Mouse (Mus musculus) liver, adult 2 months (tissue): ENCODE results near the gene Mpdu1. TPM values are rescaled to one million over a fixed set of nuclear protein-coding genes. Genes with fewer than 3 reads are reported as not detected.

ENCODE experiments used
- DNase-seq: peaks from one replicate; pipeline ENCODE4 v3.0.0-alpha.2; 2011; ENCODE audit warnings: low read depth, low spot score; ENCODE audit errors: extremely low read depth
- H3K27ac ChIP-seq: fragments of 200-500 bp; replicated peaks from 2 replicates; pipeline ENCODE4 v1.5.1; 2012; ENCODE audit warnings: low read depth, mild to moderate bottlenecking, control low read depth, inconsistent platforms, low read length; ENCODE audit not compliant: insufficient read depth
- H3K27me3 ChIP-seq: fragments of 200-500 bp; 2 replicates; pipeline ENCODE4 v1.6.1; 2012; ENCODE audit warnings: mild to moderate bottlenecking, moderate library complexity, low read length, inconsistent platforms; ENCODE audit not compliant: control insufficient read depth, insufficient read depth
- H3K36me3 ChIP-seq: fragments of 200-500 bp; 2 replicates; pipeline ENCODE4 v1.6.1; 2012; ENCODE audit warnings: low read length, inconsistent platforms; ENCODE audit not compliant: control insufficient read depth, insufficient read depth
- H3K4me1 ChIP-seq: fragments of 200-500 bp; 2 replicates; pipeline ENCODE4 v1.6.1; 2011; ENCODE audit warnings: low read length; ENCODE audit not compliant: control insufficient read depth, insufficient read depth
- H3K4me3 ChIP-seq: fragments of 200-500 bp; 2 replicates; pipeline ENCODE4 v1.5.1; 2011; ENCODE audit warnings: low read depth, mild to moderate bottlenecking, control low read depth, low read length, moderate library complexity; ENCODE audit not compliant: insufficient read depth
- H3K79me2 ChIP-seq: fragments of 200-500 bp; 2 replicates; pipeline ENCODE4 v1.6.1; 2012; ENCODE audit warnings: inconsistent platforms, mild to moderate bottlenecking, low read length, moderate library complexity; ENCODE audit not compliant: control insufficient read depth, insufficient read depth
- H3K9ac ChIP-seq: fragments of 200-500 bp; 2 replicates; pipeline ENCODE4 v1.6.1; 2012; ENCODE audit warnings: low read depth, mild to moderate bottlenecking, control low read depth, inconsistent platforms, low read length
- CTCF ChIP-seq: fragments of 200-500 bp; IDR thresholded peaks from 2 replicates; pipeline ENCODE4 v1.5.1; 2011; ENCODE audit warnings: low read depth, low read length, control low read depth
- POLR2A ChIP-seq: fragments of 200-500 bp; IDR thresholded peaks from 2 replicates; pipeline ENCODE4 v1.6.1; 2011; ENCODE audit warnings: low read length, control low read depth; ENCODE audit not compliant: insufficient read depth; ENCODE audit errors: extremely low read depth
- WGBS: fragments of 180-500 bp; shearing (Covaris S2); methylation state at CpG from one replicate; pipeline ENCODE4 v1.1.7; 2018; 5-methylcytosine and 5-hydroxymethylcytosine counted together
- polyA plus RNA-seq: library from polyadenylated mRNA; depleted of rRNA; stranded (reverse); fragments of >200 nt; gene quantifications from 2 replicates; pipeline ENCODE4 v1.2.3, GENCODE M21; 2012
- total RNA-seq: library from RNA; depleted of rRNA; stranded (reverse); fragments of >200 nt; gene quantifications from 2 replicates; pipeline ENCODE4 v1.2.3, GENCODE M21; 2014

Mpdu1 gene
- total and polyA plus RNA-seq, 2 experiments: 49.9 to 115 TPM

GRCm38 (mm10) chr11:69681314-69682208 lies 19.1 kb upstream of the Mpdu1 start, which contains the start of gene Senp3:
Gene Senp3 (minus strand): TSS chr11:69682084.
- Histone ChIP-seq H3K4me3 (peak within 1 kb of the TSS; percentile 78), H3K79me2 (peaks cover 11% of the 10 kb centered on the region; the same call in 1 of the 2 replicates), H3K27me3 (no peaks in the 10 kb centered on the region), H3K4me1 (peaks cover 11% of the 10 kb centered on the region), H3K27ac (peak within 1 kb of the TSS; percentile 94), H3K9ac (peak within 1 kb of the TSS; percentile 84), H3K36me3 (peaks cover 15% of the 10 kb centered on the region)
- WGBS: under 1% methylated on average over 78 of the region's 80 CpGs
- DNase-seq: peak; percentile 85
- TF ChIP-seq CTCF: no peak
- TF ChIP-seq POLR2A: peak; percentile 86

GRCm38 (mm10) chr11:69680136-69680855 lies 17.9 kb upstream of the Mpdu1 start:
- H3K79me2 ChIP-seq: peaks cover 14% of the 10 kb centered on the region; the same call in 1 of the 2 replicates
- no peaks in the 10 kb centered on the region for H3K27me3 ChIP-seq
- TF ChIP-seq CTCF (no peak), POLR2A (no peak)
- 85% methylated on average over 30 of the region's 30 CpGs for WGBS
- no peak overlapping the region for H3K27ac ChIP-seq
- H3K9ac ChIP-seq: no peak overlapping the region
- peaks cover 24% of the 10 kb centered on the region for H3K36me3 ChIP-seq
- no peak for DNase-seq
- H3K4me3 ChIP-seq: no peak overlapping the region
- peaks cover 5% of the 10 kb centered on the region for H3K4me1 ChIP-seq

GRCm38 (mm10) chr11:69679144-69679543 lies 16.7 kb upstream of the Mpdu1 start:
- Histone ChIP-seq H3K4me1 (peaks cover 2% of the 10 kb centered on the region), H3K27me3 (no peaks in the 10 kb centered on the region), H3K36me3 (peaks cover 26% of the 10 kb centered on the region), H3K79me2 (peaks cover 14% of the 10 kb centered on the region; the same call in 1 of the 2 replicates), H3K27ac (no peak overlapping the region), H3K4me3 (no peak overlapping the region), H3K9ac (no peak overlapping the region)
- WGBS: 89% methylated on average over 2 of the region's 2 CpGs
- DNase-seq: no peak
- TF ChIP-seq CTCF: no peak
- TF ChIP-seq POLR2A: no peak

GRCm38 (mm10) chr11:69672211-69672706 lies 9.8 kb upstream of the Mpdu1 start, which contains the start of gene Eif4a1:
Gene Eif4a1 (minus strand): TSS chr11:69672423.
- H3K36me3 ChIP-seq: peaks cover 55% of the 10 kb centered on the region
- peaks cover 9% of the 10 kb centered on the region for H3K4me1 ChIP-seq
- under 1% methylated on average over 36 of the region's 36 CpGs for WGBS

GRCm38 (mm10) chr11:69671726-69672124 lies 9.3 kb upstream of the Mpdu1 start:
- Histone ChIP-seq H3K36me3 (peaks cover 53% of the 10 kb centered on the region), H3K27me3 (no peaks in the 10 kb centered on the region), H3K4me1 (peaks cover 9% of the 10 kb centered on the region), H3K79me2 (peaks cover 13% of the 10 kb centered on the region; the same call in 1 of the 2 replicates), H3K4me3 (peak overlapping the region; percentile 98), H3K27ac (peak overlapping the region; percentile 95), H3K9ac (peak overlapping the region; percentile 99)
- WGBS: under 1% methylated on average over 43 of the region's 43 CpGs
- TF ChIP-seq POLR2A (no peak), CTCF (no peak)
- DNase-seq: no peak

More at GRCm38 (mm10) chr11:69672211-69672706, 9.8 kb upstream of the Mpdu1 start, which contains the start of gene Eif4a1:
- Histone ChIP-seq H3K9ac (peak within 1 kb of the TSS; percentile 99), H3K79me2 (peaks cover 13% of the 10 kb centered on the region; the same call in 1 of the 2 replicates), H3K4me3 (peak within 1 kb of the TSS; percentile 98), H3K27ac (peak within 1 kb of the TSS; percentile 95), H3K27me3 (no peaks in the 10 kb centered on the region)
- peak; percentile 99 for DNase-seq
- TF ChIP-seq POLR2A: peak; percentile 90; the same call in 1 of the 2 replicates
- no peak for TF ChIP-seq CTCF
